Mouse (Mus musculus) forebrain, embryonic 13.5 days (tissue): ENCODE data around the gene Tenm3. TPM values are rescaled to one million over a fixed set of nuclear protein-coding genes. Genes with fewer than 3 reads are reported as not detected.
A peak's percentile ranks its signal among the peaks of the same experiment; 100 is the strongest.

Experiments used
- ATAC-seq: fragments of 200-750 bp; cut with Nextera tagmentation; 2 replicates; pipeline ENCODE4 v1.8.0; 2017
- H3K27ac ChIP-seq: fragments of 300-500 bp; sonication (generic); 2 replicates; pipeline ENCODE4 v1.5.1; 2015; ENCODE audit warnings: inconsistent platforms, mild to moderate bottlenecking, moderate library complexity
- H3K27me3 ChIP-seq: fragments of 300-500 bp; sonication (generic); 2 replicates; pipeline ENCODE4 v1.6.1; 2015; ENCODE audit warnings: mild to moderate bottlenecking, inconsistent platforms
- H3K36me3 ChIP-seq: fragments of 300-500 bp; sonication (generic); 2 replicates; pipeline ENCODE4 v1.6.1; 2015; ENCODE audit warnings: mild to moderate bottlenecking, inconsistent platforms; ENCODE audit not compliant: poor library complexity, severe bottlenecking
- H3K4me1 ChIP-seq: fragments of 300-500 bp; sonication (generic); 2 replicates; pipeline ENCODE4 v1.6.1; 2015; ENCODE audit warnings: inconsistent platforms
- H3K4me2 ChIP-seq: fragments of 300-500 bp; sonication (generic); 2 replicates; pipeline ENCODE4 v1.6.1; 2015; ENCODE audit warnings: inconsistent platforms, mild to moderate bottlenecking, moderate library complexity
- H3K4me3 ChIP-seq: fragments of 300-500 bp; sonication (generic); 2 replicates; pipeline ENCODE4 v1.5.1; 2015; ENCODE audit warnings: mild to moderate bottlenecking, inconsistent platforms
- H3K9ac ChIP-seq: fragments of 300-500 bp; sonication (generic); 2 replicates; pipeline ENCODE4 v1.6.1; 2015; ENCODE audit warnings: mild to moderate bottlenecking, inconsistent platforms
- H3K9me3 ChIP-seq: fragments of 300-500 bp; sonication (generic); replicated peaks from 2 replicates; pipeline ENCODE4 v1.6.1; 2016; ENCODE audit warnings: inconsistent platforms
- WGBS: fragments of 180-500 bp; shearing (Covaris S2); methylation state at CpG from one replicate; pipeline ENCODE4 v1.1.7; 2015; 5-methylcytosine and 5-hydroxymethylcytosine counted together
- polyA plus RNA-seq: library from polyadenylated mRNA; unstranded; fragments of >200 nt; fragmentation: Nextera tagmentation; extraction: Ambion mirVana; gene quantifications from 2 replicates; pipeline ENCODE4 v1.2.1, GENCODE M21; 2015

Gene Tenm3
- polyA plus RNA-seq, 1 experiment from 2014 or later = 20.6 TPM

- H3K9me3 ChIP-seq = no peaks in the 10 kb centered on the region
- peak; percentile 48; the same call in 1 of the 2 replicates for ATAC-seq
- WGBS = 50% methylated on average over 10 of the region's 10 CpGs
These were observed 152.9 kb downstream of the Tenm3 start for GRCm38 (mm10) chr8:48690665-48691395.

GRCm38 (mm10) chr8:48688706-48689105 is 155.0 kb downstream of the Tenm3 start:
- Histone ChIP-seq H3K9me3 (no peaks in the 10 kb centered on the region), H3K27ac (no peak overlapping the region), H3K36me3 (no peaks in the 10 kb centered on the region), H3K4me2 (no peak overlapping the region), H3K27me3 (no peaks in the 10 kb centered on the region), H3K4me3 (no peak overlapping the region), H3K9ac (no peak overlapping the region), H3K4me1 (peaks cover 17% of the 10 kb centered on the region)
- ATAC-seq = no peak
- 89% methylated on average over 4 of the region's 4 CpGs for WGBS

More at GRCm38 (mm10) chr8:48690665-48691395, 152.9 kb downstream of the Tenm3 start:
- Histone ChIP-seq H3K9ac (no peak overlapping the region), H3K27ac (no peak overlapping the region), H3K36me3 (no peaks in the 10 kb centered on the region), H3K27me3 (no peaks in the 10 kb centered on the region), H3K4me2 (no peak overlapping the region), H3K4me1 (peaks cover 17% of the 10 kb centered on the region), H3K4me3 (no peak overlapping the region)

GRCm38 (mm10) chr8:48688188-48688587 is 155.6 kb downstream of the Tenm3 start:
- H3K4me1 ChIP-seq = peaks cover 13% of the 10 kb centered on the region
- no peaks in the 10 kb centered on the region for H3K9me3 ChIP-seq
- no peak overlapping the region for H3K4me3 ChIP-seq
- H3K27me3 ChIP-seq = no peaks in the 10 kb centered on the region
- H3K4me2 ChIP-seq = no peak overlapping the region
- WGBS = 92% methylated on average over 9 of the region's 9 CpGs
- no peak overlapping the region for H3K27ac ChIP-seq
- H3K36me3 ChIP-seq = no peaks in the 10 kb centered on the region
- ATAC-seq = no peak
- H3K9ac ChIP-seq = no peak overlapping the region

- H3K36me3 ChIP-seq = no peaks in the 10 kb centered on the region
- H3K4me2 ChIP-seq = no peak overlapping the region
- no peaks in the 10 kb centered on the region for H3K27me3 ChIP-seq
- WGBS = 78% methylated on average over 2 of the region's 2 CpGs
- H3K9me3 ChIP-seq = no peaks in the 10 kb centered on the region
- peaks cover 16% of the 10 kb centered on the region for H3K4me1 ChIP-seq
- no peak overlapping the region for H3K27ac ChIP-seq
- ATAC-seq = no peak
- no peak overlapping the region for H3K9ac ChIP-seq
- H3K4me3 ChIP-seq = no peak overlapping the region
These were observed 170.3 kb downstream of the Tenm3 start for GRCm38 (mm10) chr8:48673476-48673875.

- 92% methylated on average over 11 of the region's 11 CpGs for WGBS
- ATAC-seq = no peak
- Histone ChIP-seq H3K27me3 (no peaks in the 10 kb centered on the region), H3K36me3 (no peaks in the 10 kb centered on the region), H3K9me3 (no peaks in the 10 kb centered on the region), H3K4me2 (no peak overlapping the region), H3K4me1 (peaks cover 16% of the 10 kb centered on the region), H3K27ac (no peak overlapping the region), H3K9ac (no peak overlapping the region), H3K4me3 (no peak overlapping the region)
These were observed 171.3 kb downstream of the Tenm3 start for GRCm38 (mm10) chr8:48672471-48672870.

GRCm38 (mm10) chr8:48671318-48671717 is 172.4 kb downstream of the Tenm3 start:
- no peaks in the 10 kb centered on the region for H3K27me3 ChIP-seq
- no peak overlapping the region for H3K4me2 ChIP-seq
- 35% methylated on average over 4 of the region's 4 CpGs for WGBS
- H3K9me3 ChIP-seq = no peaks in the 10 kb centered on the region
- H3K27ac ChIP-seq = no peak overlapping the region
- H3K4me3 ChIP-seq = no peak overlapping the region
- H3K36me3 ChIP-seq = no peaks in the 10 kb centered on the region
- ATAC-seq = 0 out of 2 replicates have a peak, but pooled peaks have one; percentile 19
- peaks cover 16% of the 10 kb centered on the region for H3K4me1 ChIP-seq
- H3K9ac ChIP-seq = no peak overlapping the region

- H3K9me3 ChIP-seq = no peaks in the 10 kb centered on the region
- H3K4me1 ChIP-seq = peaks cover 16% of the 10 kb centered on the region
- no peak overlapping the region for H3K9ac ChIP-seq
- 54% methylated on average over 3 of the region's 3 CpGs for WGBS
- no peaks in the 10 kb centered on the region for H3K36me3 ChIP-seq
- H3K4me2 ChIP-seq = no peak overlapping the region
- H3K27me3 ChIP-seq = no peaks in the 10 kb centered on the region
- no peak overlapping the region for H3K4me3 ChIP-seq
- H3K27ac ChIP-seq = no peak overlapping the region
- ATAC-seq = no peak
These were observed 172.9 kb downstream of the Tenm3 start for GRCm38 (mm10) chr8:48670895-48671294.

- Histone ChIP-seq H3K9ac (no peak overlapping the region), H3K4me1 (peaks cover 20% of the 10 kb centered on the region), H3K9me3 (no peaks in the 10 kb centered on the region), H3K27ac (no peak overlapping the region), H3K4me3 (no peak overlapping the region), H3K4me2 (no peak overlapping the region), H3K36me3 (no peaks in the 10 kb centered on the region), H3K27me3 (no peaks in the 10 kb centered on the region)
- 75% methylated on average over 1 of the region's 1 CpGs for WGBS
- ATAC-seq = no peak
These were observed 173.4 kb downstream of the Tenm3 start for GRCm38 (mm10) chr8:48670387-48670786.

GRCm38 (mm10) chr8:48665193-48665592 is 178.6 kb downstream of the Tenm3 start:
- Histone ChIP-seq H3K4me1 (peaks cover 10% of the 10 kb centered on the region), H3K9ac (no peak overlapping the region), H3K4me3 (no peak overlapping the region), H3K9me3 (no peaks in the 10 kb centered on the region), H3K27ac (0 out of 2 replicates have a peak overlapping the region, but pooled peaks have one; percentile 26), H3K27me3 (no peaks in the 10 kb centered on the region), H3K36me3 (no peaks in the 10 kb centered on the region), H3K4me2 (no peak overlapping the region; the same call in 1 of the 2 replicates)
- 36% methylated on average over 3 of the region's 3 CpGs for WGBS
- peak; percentile 75 for ATAC-seq

- Histone ChIP-seq H3K36me3 (no peaks in the 10 kb centered on the region), H3K4me1 (peaks cover 5% of the 10 kb centered on the region; the same call in 1 of the 2 replicates), H3K9me3 (no peaks in the 10 kb centered on the region), H3K4me3 (no peak overlapping the region), H3K27ac (no peak overlapping the region), H3K9ac (no peak overlapping the region), H3K27me3 (no peaks in the 10 kb centered on the region), H3K4me2 (no peak overlapping the region)
- ATAC-seq = no peak
- 100% methylated on average over 1 of the region's 1 CpGs for WGBS
These were observed 184.5 kb downstream of the Tenm3 start for GRCm38 (mm10) chr8:48659226-48659625.

- ATAC-seq = no peak
- H3K4me1 ChIP-seq = peaks cover 5% of the 10 kb centered on the region; the same call in 1 of the 2 replicates
- H3K36me3 ChIP-seq = no peaks in the 10 kb centered on the region
- H3K4me3 ChIP-seq = no peak overlapping the region
- no peaks in the 10 kb centered on the region for H3K9me3 ChIP-seq
- H3K9ac ChIP-seq = no peak overlapping the region
- H3K4me2 ChIP-seq = no peak overlapping the region
- no peak overlapping the region for H3K27ac ChIP-seq
- H3K27me3 ChIP-seq = no peaks in the 10 kb centered on the region
- WGBS = 26% methylated on average over 15 of the region's 15 CpGs
These were observed 188.2 kb downstream of the Tenm3 start for GRCm38 (mm10) chr8:48655381-48656043.

- Histone ChIP-seq H3K9me3 (no peaks in the 10 kb centered on the region), H3K4me1 (peaks cover 11% of the 10 kb centered on the region; the same call in 1 of the 2 replicates), H3K9ac (no peak overlapping the region), H3K27ac (no peak overlapping the region), H3K27me3 (no peaks in the 10 kb centered on the region), H3K4me2 (no peak overlapping the region), H3K4me3 (no peak overlapping the region), H3K36me3 (no peaks in the 10 kb centered on the region)
- 95% methylated on average over 7 of the region's 7 CpGs for WGBS
- ATAC-seq = no peak
These were observed 193.9 kb downstream of the Tenm3 start for GRCm38 (mm10) chr8:48649845-48650244.
